Mouse (Mus musculus) heart, adult 2 months (tissue): ENCODE data around the gene Sept9. TPM values are rescaled to one million over a fixed set of nuclear protein-coding genes. Genes with fewer than 3 reads are reported as not detected.

Experiments used
- DNase-seq, 2 experiments: peaks; one replicate each; pipeline ENCODE4 v3.0.0; 2021
- H3K27ac ChIP-seq: fragments of 200-600 bp; 2 replicates; pipeline ENCODE4 v1.8.1; 2022
- H3K27me3 ChIP-seq: fragments of 200-500 bp; 2 replicates; pipeline ENCODE4 v1.6.1; 2012; ENCODE audit warnings: mild to moderate bottlenecking, low read length, inconsistent platforms, mixed read lengths; ENCODE audit not compliant: control insufficient read depth, insufficient read depth
- H3K36me3 ChIP-seq: fragments of 200-500 bp; 2 replicates; pipeline ENCODE4 v1.6.1; 2012; ENCODE audit warnings: low read length, inconsistent platforms; ENCODE audit not compliant: control insufficient read depth, insufficient read depth
- H3K4me1 ChIP-seq: fragments of 200-500 bp; 2 replicates; pipeline ENCODE4 v1.6.1; 2011; ENCODE audit warnings: low read length; ENCODE audit not compliant: control insufficient read depth, insufficient read depth
- H3K4me3 ChIP-seq: fragments of 200-600 bp; 2 replicates; pipeline ENCODE4 v1.8.1; 2022
- H3K79me2 ChIP-seq: fragments of 200-500 bp; replicated peaks from 2 replicates; pipeline ENCODE4 v1.6.1; 2012; ENCODE audit warnings: mild to moderate bottlenecking, inconsistent platforms, low read length, moderate library complexity, mixed read lengths; ENCODE audit not compliant: control insufficient read depth, insufficient read depth
- H3K9ac ChIP-seq: fragments of 200-500 bp; 2 replicates; pipeline ENCODE4 v1.6.1; 2012; ENCODE audit warnings: low read depth, mild to moderate bottlenecking, control low read depth, inconsistent platforms, low read length, mixed read lengths
- CTCF ChIP-seq: fragments of 200-600 bp; IDR thresholded peaks from 2 replicates; pipeline ENCODE4 v1.8.1; 2022; ENCODE audit warnings: antibody characterized with exemption, mild to moderate bottlenecking, moderate library complexity
- EP300 ChIP-seq: fragments of 200-500 bp; IDR thresholded peaks from 2 replicates; pipeline ENCODE4 v1.6.1; 2011; ENCODE audit warnings: low read depth, low read length, control low read depth; ENCODE audit not compliant: insufficient read depth
- POLR2A ChIP-seq: fragments of 200-500 bp; IDR thresholded peaks from 2 replicates; pipeline ENCODE4 v1.6.1; 2011; ENCODE audit warnings: mild to moderate bottlenecking, low read depth, low read length, control low read depth; ENCODE audit not compliant: insufficient read depth
- WGBS: fragments of 180-500 bp; shearing (Covaris S2); methylation state at CpG from one replicate; pipeline ENCODE4 v1.1.7; 2018; 5-methylcytosine and 5-hydroxymethylcytosine counted together
- intact Hi-C: fragments of 180-260 bp; cut with DNase I; formaldehyde crosslinking; loops from one replicate; pipeline ENCODE4 v1.15.1; 2025
- polyA plus RNA-seq: library from polyadenylated mRNA; depleted of rRNA; stranded (reverse); fragments of >200 nt; gene quantifications from 2 replicates; pipeline ENCODE4 v1.2.3, GENCODE M21; 2012
- total RNA-seq, 2 experiments: library from RNA; stranded (reverse); gene quantifications; 2 replicates each; pipeline ENCODE4 v1.2.3; 2021

Sept9 gene
- total and polyA plus RNA-seq, 3 experiments: 15.9 to 31.9 (median 28.2) TPM

DNA sequence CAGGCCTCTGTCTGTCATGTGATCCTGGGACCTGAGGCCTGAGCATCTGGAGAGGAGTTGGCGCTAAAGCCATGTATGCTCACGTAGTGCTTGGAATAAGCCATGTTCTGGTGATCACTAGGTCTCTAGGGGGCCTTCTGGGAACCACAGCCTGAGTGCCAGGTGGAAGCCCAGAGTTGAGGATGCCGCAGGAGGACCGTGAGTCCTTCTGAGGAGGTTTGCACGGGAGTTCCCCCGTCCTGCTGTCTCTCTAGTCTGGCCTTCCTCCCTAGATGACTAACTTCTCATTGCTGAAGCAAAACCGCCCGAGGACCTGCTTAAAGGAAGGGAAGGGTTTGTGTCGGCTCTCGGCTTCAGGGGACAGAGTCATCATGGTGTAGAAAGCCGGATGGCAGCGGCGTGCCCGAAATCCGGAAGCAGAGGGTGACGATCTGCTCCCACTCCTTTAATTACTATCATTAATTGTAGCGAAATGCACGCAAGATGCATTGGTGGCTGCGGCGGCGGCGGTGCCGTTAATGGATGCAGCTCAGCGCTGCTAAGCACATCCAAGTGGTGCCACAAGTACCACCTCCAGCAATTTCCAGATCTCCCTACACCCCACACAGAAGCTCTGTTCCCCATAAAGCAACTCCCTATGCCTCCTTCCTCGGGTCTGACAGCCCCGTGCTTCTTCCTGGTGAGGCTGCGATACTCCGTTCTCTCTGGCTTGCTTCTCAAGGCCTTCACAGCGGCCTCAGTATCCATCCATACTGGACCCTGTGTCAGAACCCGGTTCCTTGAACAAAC, 92.0 kb downstream of the Sept9 start:
- Histone ChIP-seq H3K36me3 (no peaks in the 10 kb centered on the region), H3K79me2 (peaks cover 4% of the 10 kb centered on the region), H3K27ac (no peak overlapping the region), H3K4me1 (peaks cover 6% of the 10 kb centered on the region; the same call in 1 of the 2 replicates), H3K9ac (no peak overlapping the region), H3K4me3 (no peak overlapping the region), H3K27me3 (no peaks in the 10 kb centered on the region)
- intact Hi-C loops: no loop called here
- TF ChIP-seq CTCF (no peak), EP300 (no peak), POLR2A (no peak)
- DNase-seq: no peak
- 91% methylated on average over 30 of the region's 30 CpGs for WGBS

DNA sequence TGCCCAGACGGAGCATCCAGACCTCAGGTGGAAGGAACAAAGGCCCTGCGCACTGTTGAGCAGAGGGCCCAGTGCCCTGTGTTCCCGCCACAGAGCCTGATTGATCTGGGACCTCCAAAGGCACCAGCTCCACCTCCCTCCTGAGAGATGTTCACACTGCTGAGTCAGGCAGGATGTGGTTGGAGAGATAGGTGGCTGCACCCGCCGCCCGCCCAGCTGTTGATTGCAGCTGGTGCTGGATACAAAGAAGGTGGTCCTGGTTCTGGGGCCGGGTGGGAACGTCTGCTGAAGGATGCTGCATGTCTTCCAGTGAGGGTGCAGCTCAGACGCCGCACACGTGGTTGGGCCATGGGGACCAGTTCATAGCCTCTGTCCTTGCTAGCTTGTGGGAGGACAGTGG, 93.0 kb downstream of the Sept9 start:
- peaks cover 7% of the 10 kb centered on the region for H3K4me1 ChIP-seq
- H3K9ac ChIP-seq: no peak overlapping the region
- no peak for DNase-seq
- no peak overlapping the region for H3K4me3 ChIP-seq
- TF ChIP-seq CTCF: no peak
- TF ChIP-seq POLR2A: no peak
- no peaks in the 10 kb centered on the region for H3K27me3 ChIP-seq
- 58% methylated on average over 11 of the region's 11 CpGs for WGBS
- intact Hi-C loops: no loop called here
- no peaks in the 10 kb centered on the region for H3K36me3 ChIP-seq
- peaks cover 4% of the 10 kb centered on the region for H3K79me2 ChIP-seq
- no peak overlapping the region for H3K27ac ChIP-seq

DNA sequence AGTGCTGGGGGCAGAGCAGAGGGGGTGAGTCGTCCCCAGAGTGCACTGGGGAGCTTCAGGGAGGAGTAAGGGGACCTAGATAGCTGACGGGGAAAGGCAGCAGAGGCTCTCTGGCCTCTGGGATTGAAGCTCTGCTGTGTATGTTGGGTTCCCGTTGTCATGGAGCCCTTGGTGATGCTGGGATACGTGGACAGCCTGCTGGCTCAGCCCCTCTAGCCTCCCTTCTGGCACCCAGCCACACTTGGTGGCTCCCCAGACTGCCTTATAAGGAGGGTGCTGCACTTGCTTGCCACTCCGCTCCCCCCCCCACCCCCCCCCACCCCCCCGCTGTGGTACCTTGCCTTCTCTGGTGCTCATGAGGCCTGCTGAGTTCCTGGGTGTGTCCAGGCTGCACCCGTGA, 95.8 kb downstream of the Sept9 start:
- no peak overlapping the region for H3K9ac ChIP-seq
- H3K79me2 ChIP-seq: peaks cover 4% of the 10 kb centered on the region
- intact Hi-C loops: no loop called here
- H3K4me3 ChIP-seq: no peak overlapping the region
- 57% methylated on average over 7 of the region's 7 CpGs for WGBS
- no peaks in the 10 kb centered on the region for H3K36me3 ChIP-seq
- no peak overlapping the region for H3K27ac ChIP-seq
- no peaks in the 10 kb centered on the region for H3K27me3 ChIP-seq
- no peak for DNase-seq
- TF ChIP-seq EP300: no peak
- no peak for TF ChIP-seq CTCF
- TF ChIP-seq POLR2A: no peak
- H3K4me1 ChIP-seq: peaks cover 7% of the 10 kb centered on the region

DNA sequence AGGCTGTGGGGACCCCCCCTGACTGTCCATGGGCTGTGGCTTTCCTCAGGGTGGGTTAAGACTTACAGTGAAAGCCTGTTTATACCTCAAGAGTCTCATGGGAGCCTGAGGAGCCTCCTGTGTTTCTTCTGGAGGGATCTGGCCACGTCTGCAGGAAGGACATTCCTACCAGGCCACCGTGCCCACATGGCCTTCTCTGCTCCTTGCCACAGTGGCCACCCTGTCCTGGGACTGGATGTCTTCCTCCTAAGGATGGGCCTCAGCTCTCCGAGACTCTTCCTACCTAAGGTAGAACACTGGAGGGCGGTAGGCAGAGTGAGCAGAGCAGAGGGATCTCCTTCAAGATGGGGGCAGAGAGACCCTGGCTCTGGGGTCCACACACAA, 96.6 kb downstream of the Sept9 start:
- no peak for TF ChIP-seq POLR2A
- no peak for TF ChIP-seq CTCF
- no peak for TF ChIP-seq EP300
- Histone ChIP-seq H3K9ac (no peak overlapping the region), H3K27ac (no peak overlapping the region), H3K36me3 (no peaks in the 10 kb centered on the region), H3K27me3 (no peaks in the 10 kb centered on the region), H3K4me1 (peaks cover 7% of the 10 kb centered on the region), H3K79me2 (peaks cover 4% of the 10 kb centered on the region), H3K4me3 (no peak overlapping the region)
- intact Hi-C loops: no loop called here
- no peak for DNase-seq
- 58% methylated on average over 4 of the region's 4 CpGs for WGBS

DNA sequence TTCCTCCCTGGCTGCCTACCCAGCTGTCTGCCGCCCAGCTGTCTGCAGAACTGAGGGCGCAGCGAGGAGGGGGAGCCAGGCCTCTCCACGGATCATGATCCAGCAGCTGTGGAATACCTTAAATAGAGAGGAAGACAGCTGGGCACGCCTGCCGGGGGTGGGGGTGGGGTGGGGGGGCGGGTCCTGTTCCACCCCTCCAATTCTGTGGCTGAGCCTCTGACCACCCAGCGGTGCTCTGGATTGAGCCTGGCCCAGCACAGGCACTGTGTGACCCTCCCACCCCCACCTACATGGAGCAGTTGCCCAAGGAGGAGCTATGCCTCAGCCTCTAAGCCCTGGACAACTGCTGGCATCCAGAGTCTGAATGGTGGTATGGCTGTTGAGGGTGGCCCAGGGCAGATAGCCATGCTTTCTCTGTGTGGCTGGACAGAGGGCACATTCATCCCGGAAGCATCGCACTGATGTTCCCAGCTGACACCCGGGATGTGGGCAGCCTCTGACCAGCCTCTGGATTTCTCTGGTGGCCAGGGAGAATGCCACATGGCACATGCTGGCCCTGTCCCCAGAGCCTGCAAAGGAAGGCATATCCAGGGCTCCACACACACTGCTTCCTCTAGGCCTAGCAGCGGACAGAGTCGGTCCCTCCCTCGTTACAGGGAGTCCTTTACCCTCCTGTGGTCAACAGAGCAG, 97.2 kb downstream of the Sept9 start:
- Histone ChIP-seq H3K4me3 (no peak overlapping the region), H3K27me3 (no peaks in the 10 kb centered on the region), H3K36me3 (no peaks in the 10 kb centered on the region), H3K79me2 (peaks cover 4% of the 10 kb centered on the region), H3K27ac (no peak overlapping the region), H3K9ac (no peak overlapping the region), H3K4me1 (peaks cover 7% of the 10 kb centered on the region)
- intact Hi-C loops: no loop called here
- no peak for DNase-seq
- no peak for TF ChIP-seq CTCF
- TF ChIP-seq POLR2A: no peak
- no peak for TF ChIP-seq EP300
- WGBS: 60% methylated on average over 14 of the region's 14 CpGs

DNA sequence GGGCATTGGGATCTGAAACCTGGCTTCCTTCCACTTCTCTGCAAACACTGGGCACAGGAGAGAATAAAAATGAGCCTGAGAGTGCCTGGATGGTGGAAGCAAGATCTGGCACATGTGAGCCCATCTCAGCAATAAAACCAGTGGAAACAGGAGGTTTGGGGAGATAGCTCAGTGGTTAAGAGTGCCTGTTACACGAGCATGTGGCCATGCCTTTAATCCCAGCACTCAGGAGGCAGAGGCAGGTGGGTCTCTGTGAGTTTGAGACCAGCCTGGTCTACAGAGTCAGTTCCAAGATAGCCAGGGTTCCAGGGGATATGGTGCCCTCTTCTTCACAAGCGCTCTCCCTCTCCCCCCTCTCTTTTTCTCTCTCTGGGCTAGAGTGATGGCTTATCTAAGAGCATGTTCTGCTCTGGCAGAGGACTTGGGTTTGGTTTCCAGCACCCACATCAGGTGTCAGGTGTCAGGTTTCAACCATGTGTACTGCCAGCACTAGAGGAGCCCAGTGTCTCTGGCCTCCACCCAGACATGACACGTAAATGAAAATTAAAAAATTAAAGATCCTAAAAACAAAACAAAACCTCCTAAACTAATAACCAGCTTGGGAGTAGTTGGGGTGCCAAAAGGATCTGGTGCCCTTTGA, 97.8 kb downstream of the Sept9 start:
- Histone ChIP-seq H3K4me1 (peaks cover 8% of the 10 kb centered on the region), H3K27me3 (no peaks in the 10 kb centered on the region), H3K79me2 (peaks cover 4% of the 10 kb centered on the region), H3K4me3 (no peak overlapping the region), H3K27ac (no peak overlapping the region), H3K36me3 (no peaks in the 10 kb centered on the region), H3K9ac (no peak overlapping the region)
- TF ChIP-seq CTCF (no peak), POLR2A (no peak), EP300 (no peak)
- intact Hi-C loops: no loop called here
- no peak for DNase-seq
- WGBS: 66% methylated on average over 3 of the region's 3 CpGs
